Mouse (Mus musculus): ENCODE measurements around the gene Dst. TPM values are rescaled to one million over a fixed set of nuclear protein-coding genes. Genes with fewer than 3 reads are reported as not detected.

Dst gene
- polyA plus RNA-seq, 1 experiment from 2014 or later = 63.1 TPM

DNA sequence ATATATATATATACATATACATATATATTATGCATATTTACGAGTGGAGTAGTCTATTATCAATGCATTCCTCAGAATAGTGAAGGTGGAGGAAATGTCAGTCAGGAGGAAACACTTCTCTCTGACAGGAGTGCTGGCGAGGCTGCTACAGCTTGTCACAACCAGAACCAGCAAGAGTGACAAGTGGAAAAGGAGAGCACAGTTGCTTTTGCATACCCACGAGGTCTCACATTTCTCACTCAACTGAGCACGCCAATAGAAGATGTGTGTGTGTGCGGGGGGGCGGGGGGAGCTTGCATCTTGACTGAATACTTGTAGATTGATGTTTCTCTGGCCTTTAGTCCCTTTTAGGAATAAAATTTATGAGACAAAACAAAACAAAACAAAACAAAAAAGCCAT lies 11.9 kb upstream of the Dst start:
- H3K36me3 ChIP-seq (replicated peaks; ENCODE audit: control insufficient read depth, insufficient read depth) = no peaks in the 10 kb centered on the region
- no peak overlapping the region for H3K27ac ChIP-seq
- ATAC-seq (ENCODE audit: low FRiP score) (no peak), DNase-seq (ENCODE audit: low spot score) (no peak)
- no peak overlapping the region for H3K4me3 ChIP-seq (replicated peaks; ENCODE audit: low read length)
- no peaks in the 10 kb centered on the region for H3K27me3 ChIP-seq (ENCODE audit: control insufficient read depth, insufficient read depth, low read length)
- H3K4me1 ChIP-seq (replicated peaks; ENCODE audit: control insufficient read depth, insufficient read depth, low read length) = no peaks in the 10 kb centered on the region
- H3K9ac ChIP-seq = no peak overlapping the region
- no peaks in the 10 kb centered on the region for H3K9me3 ChIP-seq (ENCODE audit: control insufficient read depth, low read length)
- WGBS = 69% methylated on average over 6 of the region's 6 CpGs
- H3K4me2 ChIP-seq (replicated peaks) = no peak overlapping the region

DNA sequence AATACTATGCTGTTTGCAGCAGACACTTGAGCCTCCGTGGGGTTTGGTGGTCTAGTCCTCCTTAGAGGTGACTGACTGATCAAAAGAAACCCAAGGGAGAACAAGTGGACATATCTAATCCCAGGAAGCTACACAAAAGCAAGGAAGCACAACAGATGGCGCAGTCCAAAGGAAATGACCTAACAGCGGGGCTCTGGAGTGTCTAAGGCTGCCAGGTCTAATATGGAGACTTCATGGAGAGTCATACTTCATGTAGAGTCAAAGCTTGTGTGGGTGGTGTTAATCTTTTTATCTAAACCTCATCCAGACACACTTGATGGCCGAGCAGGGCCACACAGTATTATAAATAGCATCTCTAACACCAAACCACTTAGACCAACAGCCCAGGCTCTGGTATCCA lies 11.4 kb upstream of the Dst start:
- no peak overlapping the region for H3K4me2 ChIP-seq (replicated peaks)
- no peak overlapping the region for H3K4me3 ChIP-seq (replicated peaks; ENCODE audit: low read length)
- no peaks in the 10 kb centered on the region for H3K36me3 ChIP-seq (replicated peaks; ENCODE audit: control insufficient read depth, insufficient read depth)
- H3K27me3 ChIP-seq (ENCODE audit: control insufficient read depth, insufficient read depth, low read length) = no peaks in the 10 kb centered on the region
- WGBS = 83% methylated on average over 4 of the region's 4 CpGs
- no peaks in the 10 kb centered on the region for H3K9me3 ChIP-seq (ENCODE audit: control insufficient read depth, low read length)
- DNase-seq (ENCODE audit: low spot score) (no peak), ATAC-seq (ENCODE audit: low FRiP score) (no peak)
- no peaks in the 10 kb centered on the region for H3K4me1 ChIP-seq (replicated peaks; ENCODE audit: control insufficient read depth, insufficient read depth, low read length)
- H3K27ac ChIP-seq = no peak overlapping the region
- no peak overlapping the region for H3K9ac ChIP-seq

DNA sequence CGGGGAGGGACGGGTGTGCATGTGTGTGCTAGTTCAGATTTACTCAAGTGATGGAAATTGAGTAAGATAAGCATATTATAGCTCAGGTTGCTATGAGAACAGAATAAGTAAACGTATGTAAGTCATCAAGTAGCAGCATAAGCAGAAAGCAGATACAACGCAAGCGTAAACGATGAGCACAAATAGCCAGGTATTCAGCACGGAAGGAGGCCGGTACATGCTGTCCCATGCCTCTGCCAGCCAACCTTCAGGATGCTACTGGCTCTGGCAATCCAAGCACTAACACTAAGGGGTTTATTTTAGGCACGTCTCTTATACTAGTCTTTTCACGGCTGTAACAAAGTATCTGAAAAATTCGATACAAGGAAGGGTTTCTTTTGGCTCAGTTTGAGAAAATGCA lies 10.6 kb upstream of the Dst start:
- Histone ChIP-seq H3K4me3 (replicated peaks; ENCODE audit: low read length) (no peak overlapping the region), H3K9me3 (ENCODE audit: control insufficient read depth, low read length) (no peaks in the 10 kb centered on the region), H3K4me2 (replicated peaks) (no peak overlapping the region), H3K36me3 (replicated peaks; ENCODE audit: control insufficient read depth, insufficient read depth) (no peaks in the 10 kb centered on the region), H3K27ac (no peak overlapping the region), H3K4me1 (replicated peaks; ENCODE audit: control insufficient read depth, insufficient read depth, low read length) (no peaks in the 10 kb centered on the region), H3K9ac (no peak overlapping the region), H3K27me3 (ENCODE audit: control insufficient read depth, insufficient read depth, low read length) (no peaks in the 10 kb centered on the region)
- WGBS = 91% methylated on average over 11 of the region's 11 CpGs
- ATAC-seq (ENCODE audit: low FRiP score) = no peak
- DNase-seq (ENCODE audit: low spot score) = no peak

DNA sequence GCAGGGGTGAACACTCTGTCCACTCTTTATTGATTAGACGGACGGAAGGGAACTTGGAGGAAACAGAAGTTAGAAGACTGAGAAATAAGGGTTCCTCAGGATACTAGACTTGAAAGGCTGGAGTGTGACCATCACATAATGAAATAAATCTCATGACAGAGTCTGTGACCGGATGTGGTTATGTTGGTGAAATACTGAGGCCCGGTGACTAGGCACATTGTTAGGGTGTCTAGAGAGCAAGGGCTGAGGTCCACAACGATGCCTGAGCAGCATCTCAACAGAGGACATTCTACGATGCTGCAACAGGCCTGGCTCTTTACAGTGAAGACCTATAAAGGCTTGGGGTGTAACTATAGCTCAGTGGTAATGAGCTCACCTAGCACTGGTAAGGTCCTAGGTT lies 9.7 kb upstream of the Dst start:
- Histone ChIP-seq H3K4me3 (replicated peaks; ENCODE audit: low read length) (no peak overlapping the region), H3K27me3 (ENCODE audit: control insufficient read depth, insufficient read depth, low read length) (no peaks in the 10 kb centered on the region), H3K4me2 (replicated peaks) (no peak overlapping the region), H3K4me1 (replicated peaks; ENCODE audit: control insufficient read depth, insufficient read depth, low read length) (no peaks in the 10 kb centered on the region), H3K27ac (no peak overlapping the region), H3K36me3 (replicated peaks; ENCODE audit: control insufficient read depth, insufficient read depth) (no peaks in the 10 kb centered on the region), H3K9me3 (ENCODE audit: control insufficient read depth, low read length) (no peaks in the 10 kb centered on the region), H3K9ac (no peak overlapping the region)
- no peak for ATAC-seq (ENCODE audit: low FRiP score)
- WGBS = 94% methylated on average over 6 of the region's 6 CpGs
- DNase-seq (ENCODE audit: low spot score) = no peak

DNA sequence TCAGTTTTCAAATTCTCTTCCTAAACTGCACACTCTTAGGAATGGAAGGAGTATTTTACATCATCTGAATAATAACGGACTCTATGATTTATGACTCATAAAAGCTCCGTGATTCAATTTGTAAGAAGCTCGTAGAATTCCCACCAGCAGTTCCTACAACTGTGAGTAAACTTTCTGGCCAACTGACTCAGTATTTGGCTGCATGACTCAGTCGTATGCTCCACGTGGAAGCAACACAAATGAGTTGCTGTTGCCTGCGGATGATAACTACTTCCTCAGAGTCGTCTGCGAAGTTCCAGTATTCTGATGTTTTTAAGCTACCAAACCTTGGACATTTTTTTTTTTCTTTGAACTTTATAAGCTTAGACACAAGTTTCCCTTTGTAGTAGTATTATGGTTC lies 7.8 kb upstream of the Dst start:
- no peak overlapping the region for H3K4me2 ChIP-seq (replicated peaks)
- H3K27ac ChIP-seq = no peak overlapping the region
- no peaks in the 10 kb centered on the region for H3K9me3 ChIP-seq (ENCODE audit: control insufficient read depth, low read length)
- H3K9ac ChIP-seq = no peak overlapping the region
- ATAC-seq (ENCODE audit: low FRiP score) = no peak
- H3K4me1 ChIP-seq (replicated peaks; ENCODE audit: control insufficient read depth, insufficient read depth, low read length) = no peaks in the 10 kb centered on the region
- no peak for DNase-seq (ENCODE audit: low spot score)
- no peaks in the 10 kb centered on the region for H3K27me3 ChIP-seq (ENCODE audit: control insufficient read depth, insufficient read depth, low read length)
- 91% methylated on average over 8 of the region's 8 CpGs for WGBS
- H3K36me3 ChIP-seq (replicated peaks; ENCODE audit: control insufficient read depth, insufficient read depth) = no peaks in the 10 kb centered on the region
- H3K4me3 ChIP-seq (replicated peaks; ENCODE audit: low read length) = no peak overlapping the region

DNA sequence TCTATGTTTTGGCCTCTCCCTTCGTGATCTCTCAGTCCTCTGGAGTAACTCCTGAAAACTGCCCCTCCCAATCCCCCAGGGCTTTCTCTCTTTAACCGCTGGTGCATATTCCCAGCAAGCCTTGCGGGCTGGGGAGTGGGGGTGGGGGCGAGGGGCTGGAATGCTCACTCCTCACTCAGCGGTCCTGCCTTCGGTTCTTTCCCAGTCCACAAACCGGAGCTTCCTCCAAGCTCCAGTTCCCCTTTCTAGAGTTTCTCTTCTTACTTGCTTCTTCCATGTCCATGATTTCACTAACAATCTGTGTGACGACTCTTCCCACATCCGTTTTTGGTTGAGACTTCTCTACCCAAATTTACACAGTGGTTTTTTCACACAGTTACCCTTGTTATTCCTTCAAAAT lies 4.4 kb upstream of the Dst start:
- H3K27ac ChIP-seq = no peak overlapping the region
- H3K4me2 ChIP-seq (replicated peaks) = no peak overlapping the region
- H3K9ac ChIP-seq = no peak overlapping the region
- no peaks in the 10 kb centered on the region for H3K4me1 ChIP-seq (replicated peaks; ENCODE audit: control insufficient read depth, insufficient read depth, low read length)
- 38% methylated on average over 9 of the region's 9 CpGs for WGBS
- H3K9me3 ChIP-seq (ENCODE audit: control insufficient read depth, low read length) = no peaks in the 10 kb centered on the region
- no peak overlapping the region for H3K4me3 ChIP-seq (replicated peaks; ENCODE audit: low read length)
- ATAC-seq (ENCODE audit: low FRiP score) = no peak
- no peaks in the 10 kb centered on the region for H3K36me3 ChIP-seq (replicated peaks; ENCODE audit: control insufficient read depth, insufficient read depth)
- no peaks in the 10 kb centered on the region for H3K27me3 ChIP-seq (ENCODE audit: control insufficient read depth, insufficient read depth, low read length)
- DNase-seq (ENCODE audit: low spot score) = no peak

DNA sequence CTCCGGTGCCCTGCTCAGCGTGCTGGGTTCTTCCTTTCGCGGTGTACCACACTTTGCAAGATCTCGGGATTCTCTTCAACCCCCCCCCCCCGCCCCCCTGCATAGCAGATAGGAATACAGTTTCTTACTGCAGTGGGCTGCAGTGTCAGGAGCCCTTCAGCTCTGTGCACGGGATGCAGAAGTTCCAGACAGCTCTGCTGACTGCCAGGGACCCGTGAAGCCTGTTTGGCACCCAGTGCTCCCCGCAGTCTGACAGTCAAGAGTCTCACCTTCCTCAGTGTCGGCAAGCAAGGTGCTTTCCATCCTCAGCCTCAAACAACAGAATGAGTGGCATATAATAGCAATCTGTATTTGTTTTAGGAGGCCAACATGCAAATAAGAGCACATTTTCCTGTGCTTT lies 1.8 kb upstream of the Dst start:
- Histone ChIP-seq H3K4me1 (replicated peaks; ENCODE audit: control insufficient read depth, insufficient read depth, low read length) (peaks cover 13% of the 10 kb centered on the region; the same call in 1 of the 2 replicates), H3K27ac (no peak overlapping the region), H3K9ac (peak overlapping the region; percentile 12; the same call in 1 of the 2 replicates), H3K36me3 (replicated peaks; ENCODE audit: control insufficient read depth, insufficient read depth) (no peaks in the 10 kb centered on the region), H3K4me2 (replicated peaks) (peak overlapping the region; percentile 78), H3K4me3 (replicated peaks; ENCODE audit: low read length) (peak overlapping the region; percentile 69), H3K9me3 (ENCODE audit: control insufficient read depth, low read length) (no peaks in the 10 kb centered on the region), H3K27me3 (ENCODE audit: control insufficient read depth, insufficient read depth, low read length) (no peaks in the 10 kb centered on the region)
- ATAC-seq (ENCODE audit: low FRiP score) (no peak), DNase-seq (ENCODE audit: low spot score) (no peak)
- 40% methylated on average over 10 of the region's 10 CpGs for WGBS

DNA sequence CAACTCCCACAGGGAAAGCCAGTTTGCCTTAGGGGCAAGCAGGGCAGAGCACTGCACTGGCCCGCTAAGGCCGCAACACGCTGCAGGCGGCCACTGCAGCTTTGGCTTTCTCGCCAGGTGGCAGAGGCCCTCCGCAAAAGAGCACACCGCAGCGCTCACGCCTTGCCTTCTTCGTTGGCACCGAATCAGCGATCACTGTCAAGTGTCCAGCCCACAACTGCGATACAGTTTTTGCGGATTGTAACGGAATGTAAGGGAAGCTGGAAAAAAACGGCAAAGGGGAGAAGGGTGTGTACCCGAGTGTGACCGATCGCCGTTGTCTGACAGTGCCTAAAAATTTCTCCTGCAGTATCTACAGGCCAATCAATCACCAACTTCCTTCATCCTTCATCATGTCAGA lies 1.1 kb upstream of the Dst start:
- no peaks in the 10 kb centered on the region for H3K36me3 ChIP-seq (replicated peaks; ENCODE audit: control insufficient read depth, insufficient read depth)
- no peaks in the 10 kb centered on the region for H3K27me3 ChIP-seq (ENCODE audit: control insufficient read depth, insufficient read depth, low read length)
- WGBS = 1% methylated on average over 20 of the region's 20 CpGs
- ATAC-seq (ENCODE audit: low FRiP score) (peak; percentile 32; the same call in 1 of the 2 replicates), DNase-seq (ENCODE audit: low spot score) (peak; percentile 47)
- peak overlapping the region; percentile 69 for H3K4me3 ChIP-seq (replicated peaks; ENCODE audit: low read length)
- H3K4me1 ChIP-seq (replicated peaks; ENCODE audit: control insufficient read depth, insufficient read depth, low read length) = peaks cover 13% of the 10 kb centered on the region; the same call in 1 of the 2 replicates
- no peaks in the 10 kb centered on the region for H3K9me3 ChIP-seq (ENCODE audit: control insufficient read depth, low read length)
- peak overlapping the region; percentile 92 for H3K27ac ChIP-seq
- H3K9ac ChIP-seq = peak overlapping the region; percentile 74
- H3K4me2 ChIP-seq (replicated peaks) = peak overlapping the region; percentile 78

DNA sequence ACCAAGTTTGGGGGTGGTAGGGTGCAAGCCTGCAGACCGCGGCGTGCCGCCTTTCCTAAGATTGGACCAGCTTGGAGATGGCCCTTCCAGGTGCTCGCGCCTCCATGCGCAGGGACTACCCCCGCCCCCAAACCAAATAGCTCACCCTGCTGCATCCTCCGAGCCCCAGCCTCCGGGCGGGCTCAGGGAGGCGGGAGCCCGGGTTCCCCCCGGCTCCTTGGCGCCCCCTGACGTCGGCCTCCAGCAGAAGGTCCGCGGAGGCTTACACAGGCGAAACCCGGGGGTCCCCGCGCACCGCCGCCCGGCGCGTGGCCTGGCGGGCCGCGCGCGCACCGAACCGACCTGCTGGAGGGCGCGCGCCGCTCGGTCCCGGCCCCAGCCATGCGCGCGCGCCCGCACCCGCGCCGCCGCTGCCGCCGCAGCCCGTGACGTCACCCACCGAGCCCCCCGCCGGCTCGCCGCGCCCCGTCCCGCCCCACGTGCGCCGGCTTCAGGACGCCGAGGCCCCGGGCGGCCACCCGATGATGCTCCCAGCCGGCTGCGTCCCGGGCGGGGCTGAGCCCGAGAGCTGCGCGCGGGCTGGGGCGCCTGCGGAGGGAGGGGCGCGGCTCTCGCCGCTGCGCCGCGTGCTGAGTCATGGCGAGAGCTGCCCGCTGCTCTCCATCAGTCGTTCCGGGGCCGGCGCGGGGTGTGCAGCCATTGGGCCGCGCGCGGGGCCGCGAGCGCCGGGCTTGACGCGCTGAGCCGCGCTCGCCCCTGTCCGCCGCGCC lies 419 bp upstream of the Dst start, which contains the start of gene Bend6:
Gene Bend6, minus strand, starts transcription at position 396 of the 770 bp plus-strand sequence.
- WGBS = 1% methylated on average over 64 of the region's 110 CpGs
- ATAC-seq (ENCODE audit: low FRiP score) = peak; percentile 87
- no peaks in the 10 kb centered on the region for H3K9me3 ChIP-seq (ENCODE audit: control insufficient read depth, low read length)

More for the DNA sequence above, 419 bp upstream of the Dst start, which contains the start of gene Bend6:
- peaks cover 13% of the 10 kb centered on the region; the same call in 1 of the 2 replicates for H3K4me1 ChIP-seq (replicated peaks; ENCODE audit: control insufficient read depth, insufficient read depth, low read length)
- peak within 1 kb of the TSS; percentile 74 for H3K9ac ChIP-seq
- peak within 1 kb of the TSS; percentile 92 for H3K27ac ChIP-seq
- no peaks in the 10 kb centered on the region for H3K36me3 ChIP-seq (replicated peaks; ENCODE audit: control insufficient read depth, insufficient read depth)
- no peaks in the 10 kb centered on the region for H3K27me3 ChIP-seq (ENCODE audit: control insufficient read depth, insufficient read depth, low read length)
- peak within 1 kb of the TSS; percentile 69 for H3K4me3 ChIP-seq (replicated peaks; ENCODE audit: low read length)
- H3K4me2 ChIP-seq (replicated peaks) = peak within 1 kb of the TSS; percentile 78
- peak; percentile 79 for DNase-seq (ENCODE audit: low spot score)
